Comparison of ENCODE assay signal across 7 mouse cellular contexts in the genomic region with DNA sequence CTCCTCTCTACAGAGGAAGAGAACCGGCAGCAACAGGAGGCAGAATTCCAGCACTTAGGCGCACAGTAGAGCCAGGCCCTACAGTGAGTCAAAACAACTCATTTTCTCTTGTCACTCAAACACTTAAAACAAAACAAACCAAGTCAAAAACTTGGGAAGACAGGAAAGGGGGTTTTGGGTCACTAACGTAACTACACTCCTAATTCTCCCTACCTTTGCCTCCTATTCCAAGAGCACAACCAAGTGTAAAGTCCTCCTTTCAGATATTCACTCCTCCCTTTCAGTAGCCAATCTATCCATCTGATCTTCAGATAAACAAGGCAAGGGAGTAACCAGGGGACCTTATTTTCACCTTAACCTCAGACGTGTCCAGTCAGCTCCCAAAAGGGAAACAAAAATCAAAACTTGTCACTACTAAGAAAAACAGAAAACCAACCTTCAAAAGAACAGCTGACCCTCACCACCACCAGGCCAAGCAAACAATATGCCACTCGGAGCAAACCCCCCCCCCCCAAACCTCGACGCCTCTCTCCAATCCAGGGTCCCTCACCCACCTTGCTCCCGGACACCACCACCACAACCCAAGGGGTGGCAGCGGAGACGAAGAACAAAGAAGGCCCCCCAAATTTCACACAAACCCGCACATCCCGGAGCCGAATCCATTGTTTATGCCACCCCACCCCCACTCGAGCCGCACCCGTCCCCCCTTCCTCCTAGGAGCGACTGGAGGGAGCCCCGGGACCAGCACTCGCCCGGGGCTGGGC. TPM values are rescaled to one million over a fixed set of nuclear protein-coding genes. Genes with fewer than 3 reads are reported as not detected.
DNase-seq lines count a peak whose midpoint lies in the region; ATAC-seq lines count a peak whose summit lies in the region.

No protein-coding gene starts in this region.

- H3K27ac ChIP-seq in neural tube, embryonic 11.5 days (ENCODE audit: low read depth, low read length) = peak overlapping the region; percentile 90
- peak overlapping the region; percentile 87 for H3K27ac ChIP-seq in embryonic facial prominence, embryonic 14.5 days (replicated peaks; ENCODE audit: low read depth, low read length)
- peak overlapping the region; percentile 81 for H3K27ac ChIP-seq in kidney, embryonic 16.5 days (ENCODE audit: low read length)
- H3K27ac ChIP-seq in neural tube, embryonic 12.5 days = peak overlapping the region; percentile 90

- no peaks in the 10 kb centered on the region for H3K27me3 ChIP-seq in neural tube, embryonic 11.5 days (ENCODE audit: control insufficient read depth, insufficient read depth, low read length)
- H3K27me3 ChIP-seq in embryonic facial prominence, embryonic 14.5 days (replicated peaks; ENCODE audit: control insufficient read depth, insufficient read depth, low read length) = no peaks in the 10 kb centered on the region
- no peaks in the 10 kb centered on the region for H3K27me3 ChIP-seq in kidney, embryonic 16.5 days (ENCODE audit: insufficient read depth, low read length)
- no peaks in the 10 kb centered on the region for H3K27me3 ChIP-seq in neural tube, embryonic 12.5 days (replicated peaks)

- peaks cover 6% of the 10 kb centered on the region; the same call in 1 of the 2 replicates for H3K4me1 ChIP-seq in neural tube, embryonic 11.5 days (ENCODE audit: control insufficient read depth, insufficient read depth, low read length)
- H3K4me1 ChIP-seq in embryonic facial prominence, embryonic 14.5 days (ENCODE audit: control insufficient read depth, insufficient read depth, low read length) = peaks cover 5% of the 10 kb centered on the region; the same call in 1 of the 2 replicates
- peaks cover 12% of the 10 kb centered on the region for H3K4me1 ChIP-seq in kidney, embryonic 16.5 days (ENCODE audit: insufficient read depth, low read length)
- H3K4me1 ChIP-seq in neural tube, embryonic 12.5 days = peaks cover 16% of the 10 kb centered on the region

- ATAC-seq in neural tube, embryonic 11.5 days (ENCODE audit: insufficient read depth, low FRiP score, low TSS enrichment) = peak; percentile 59
- no peak for ATAC-seq in embryonic facial prominence, embryonic 14.5 days (ENCODE audit: low read depth)
- no peak; the same call in 1 of the 2 replicates for ATAC-seq in kidney, embryonic 16.5 days (ENCODE audit: low FRiP score, low TSS enrichment)
- ATAC-seq in neural tube, embryonic 12.5 days (ENCODE audit: low FRiP score, low read depth) = peak; percentile 59; the same call in 1 of the 2 replicates

- no peak for DNase-seq in neural tube, embryonic 11.5 days (ENCODE audit: low spot score)
- no peak for DNase-seq in neural tube, embryonic 10.5 days (ENCODE audit: extremely low spot score, low spot score)
- DNase-seq in embryonic facial prominence, embryonic 14.5 days (ENCODE audit: low spot score) = peak; percentile 18
- no peak for DNase-seq in retina, postnatal 1 day
- no peak for DNase-seq in adrenal gland, postnatal 4 days (ENCODE audit: low spot score in 2 of 2)

- peak overlapping the region; percentile 64 for H3K4me2 ChIP-seq in neural tube, embryonic 11.5 days (ENCODE audit: low read depth)
- peak overlapping the region; percentile 72 for H3K4me2 ChIP-seq in embryonic facial prominence, embryonic 14.5 days (ENCODE audit: low read depth, low read length)
- peak overlapping the region; percentile 59 for H3K4me2 ChIP-seq in kidney, embryonic 16.5 days (replicated peaks; ENCODE audit: low read depth, low read length)
- peak overlapping the region; percentile 73 for H3K4me2 ChIP-seq in neural tube, embryonic 12.5 days (replicated peaks)

- no peaks in the 10 kb centered on the region for H3K9me3 ChIP-seq in neural tube, embryonic 11.5 days (ENCODE audit: control insufficient read depth, low read length)
- H3K9me3 ChIP-seq in embryonic facial prominence, embryonic 14.5 days (ENCODE audit: control insufficient read depth, low read length) = no peaks in the 10 kb centered on the region
- H3K9me3 ChIP-seq in kidney, embryonic 16.5 days (ENCODE audit: low read length) = no peaks in the 10 kb centered on the region
- no peaks in the 10 kb centered on the region for H3K9me3 ChIP-seq in neural tube, embryonic 12.5 days

- H3K4me3 ChIP-seq in neural tube, embryonic 11.5 days (ENCODE audit: low read depth, low read length) = peak overlapping the region; percentile 92
- H3K4me3 ChIP-seq in embryonic facial prominence, embryonic 14.5 days (ENCODE audit: low read depth, low read length) = peak overlapping the region; percentile 73
- peak overlapping the region; percentile 72 for H3K4me3 ChIP-seq in kidney, embryonic 16.5 days (ENCODE audit: low read length)
- H3K4me3 ChIP-seq in neural tube, embryonic 12.5 days = peak overlapping the region; percentile 92

- H3K36me3 ChIP-seq in neural tube, embryonic 11.5 days (ENCODE audit: control insufficient read depth, insufficient read depth, low read length) = peaks cover 4% of the 10 kb centered on the region; the same call in 1 of the 2 replicates
- peaks cover 36% of the 10 kb centered on the region for H3K36me3 ChIP-seq in embryonic facial prominence, embryonic 14.5 days (ENCODE audit: control insufficient read depth, insufficient read depth, low read length)
- peaks cover 25% of the 10 kb centered on the region for H3K36me3 ChIP-seq in kidney, embryonic 16.5 days (ENCODE audit: insufficient read depth, low read length)
- peaks cover 26% of the 10 kb centered on the region for H3K36me3 ChIP-seq in neural tube, embryonic 12.5 days

- H3K9ac ChIP-seq in neural tube, embryonic 11.5 days (ENCODE audit: low read length) = peak overlapping the region; percentile 94
- H3K9ac ChIP-seq in embryonic facial prominence, embryonic 14.5 days (ENCODE audit: low read depth, low read length) = peak overlapping the region; percentile 86
- peak overlapping the region; percentile 82 for H3K9ac ChIP-seq in kidney, embryonic 16.5 days (replicated peaks; ENCODE audit: low read length)
- peak overlapping the region; percentile 94 for H3K9ac ChIP-seq in neural tube, embryonic 12.5 days

- 7% methylated on average over 20 of the region's 20 CpGs for WGBS in neural tube, embryonic 11.5 days
- 2% methylated on average over 18 of the region's 20 CpGs for WGBS in embryonic facial prominence, embryonic 14.5 days
- WGBS in kidney, embryonic 16.5 days = 3% methylated on average over 20 of the region's 20 CpGs
- 6% methylated on average over 20 of the region's 20 CpGs for WGBS in neural tube, embryonic 12.5 days

RNA-seq across cellular contexts. Expression of a gene that starts 0.6 kb away (rescaled TPM):
- polyA plus RNA-seq in neural tube, embryonic 11.5 days (2014; fragmentation: Nextera tagmentation; extraction: Ambion mirVana) = 25.2 and 25.9 TPM in 2 replicates
- 18.6 TPM in 2 replicates for polyA plus RNA-seq in embryonic facial prominence, embryonic 14.5 days (2014; fragmentation: Nextera tagmentation; extraction: Ambion mirVana)
- 20.8 and 23.6 TPM in 2 replicates for polyA plus RNA-seq in kidney, embryonic 16.5 days (2015; fragmentation: Nextera tagmentation; extraction: Ambion mirVana)
- polyA plus RNA-seq in neural tube, embryonic 12.5 days (2016; fragmentation: Nextera tagmentation; extraction: Ambion mirVana) = 31.5 and 34.7 TPM in 2 replicates
- total RNA-seq in adrenal gland, postnatal 4 days (2021) = 10 to 100 TPM; 49.4 to 52.5 TPM

RNA-seq across cellular contexts. Expression of a gene that starts 34.7 kb away (rescaled TPM):
- polyA plus RNA-seq in neural tube, embryonic 11.5 days (2014; fragmentation: Nextera tagmentation; extraction: Ambion mirVana) = 249 and 251 TPM in 2 replicates
- polyA plus RNA-seq in embryonic facial prominence, embryonic 14.5 days (2014; fragmentation: Nextera tagmentation; extraction: Ambion mirVana) = 181 and 204 TPM in 2 replicates
- polyA plus RNA-seq in kidney, embryonic 16.5 days (2015; fragmentation: Nextera tagmentation; extraction: Ambion mirVana) = 223 and 269 TPM in 2 replicates
- 264 and 272 TPM in 2 replicates for polyA plus RNA-seq in neural tube, embryonic 12.5 days (2016; fragmentation: Nextera tagmentation; extraction: Ambion mirVana)
- 100 to 1,000 TPM; 144 to 156 TPM for total RNA-seq in adrenal gland, postnatal 4 days (2021)

Comparison
In these comparisons a context has a peak if more than half of its experiments do, and no peak if none do; other contexts are left out.
1. ATAC-seq: peak in neural tube, embryonic 11.5 days (single experiment) and neural tube, embryonic 12.5 days (single experiment); none in embryonic facial prominence, embryonic 14.5 days (single experiment) and kidney, embryonic 16.5 days (single experiment).
2. Peak in every context shown above with its lines, with median percentiles within 50 percentile points of each other: H3K27ac ChIP-seq, H3K4me2 ChIP-seq, H3K4me3 ChIP-seq and H3K9ac ChIP-seq.